Mouse (Mus musculus) kidney, postnatal 0 days (tissue): ENCODE measurements at regions not wholly inside any gene's neighbourhood (a gene's known extent, or its start where the extent isn't known, plus 50 kb on each side); places are given as distances from the start of the nearest gene placed in this dataset.

Source experiments
- ATAC-seq: fragments of 200-750 bp; cut with Nextera tagmentation; replicated peaks from 2 replicates; pipeline ENCODE4 v1.8.0; 2017; ENCODE audit warnings: low read depth, moderate number of reproducible peaks, moderate TSS enrichment, moderate library complexity; ENCODE audit not compliant: low FRiP score
- DNase-seq: peaks from one replicate; pipeline ENCODE4 v3.0.0-alpha.2; 2016; ENCODE audit warnings: low spot score
- H3K27ac ChIP-seq: fragments of 300-500 bp; sonication (generic); 2 replicates; pipeline ENCODE4 v1.5.1; 2014; ENCODE audit warnings: mild to moderate bottlenecking
- H3K27me3 ChIP-seq: fragments of 300-500 bp; sonication (generic); 2 replicates; pipeline ENCODE4 v1.6.1; 2014; ENCODE audit warnings: low read length, mixed read lengths; ENCODE audit not compliant: insufficient read depth
- H3K36me3 ChIP-seq: fragments of 300-500 bp; sonication (generic); 2 replicates; pipeline ENCODE4 v1.6.1; 2014; ENCODE audit warnings: low read length, mixed read lengths; ENCODE audit not compliant: insufficient read depth
- H3K4me1 ChIP-seq: fragments of 300-500 bp; sonication (generic); replicated peaks from 2 replicates; pipeline ENCODE4 v1.6.1; 2014; ENCODE audit warnings: antibody characterized with exemption, low read length, mixed read lengths; ENCODE audit not compliant: insufficient read depth
- H3K4me2 ChIP-seq: fragments of 300-500 bp; sonication (generic); 2 replicates; pipeline ENCODE4 v1.6.1; 2014; ENCODE audit warnings: mild to moderate bottlenecking, low read length, moderate library complexity, mixed read lengths
- H3K4me3 ChIP-seq: fragments of 300-500 bp; sonication (generic); replicated peaks from 2 replicates; pipeline ENCODE4 v1.5.1; 2014; ENCODE audit warnings: low read depth, low read length
- H3K9ac ChIP-seq: fragments of 300-500 bp; sonication (generic); 2 replicates; pipeline ENCODE4 v1.6.1; 2014; ENCODE audit warnings: low read depth, low read length
- H3K9me3 ChIP-seq: fragments of 300-500 bp; sonication (generic); replicated peaks from 2 replicates; pipeline ENCODE4 v1.6.1; 2016; ENCODE audit warnings: low read length, inconsistent platforms, mixed read lengths
- CTCF ChIP-seq: IDR thresholded peaks from 2 replicates; pipeline ENCODE4 v1.5.1; 2016; ENCODE audit warnings: antibody characterized with exemption, low read depth, mild to moderate bottlenecking, moderate library complexity
- WGBS: fragments of 180-500 bp; shearing (Covaris S2); extraction: QIAGEN DNeasy Blood & Tissue Kit; methylation state at CpG from one replicate; pipeline ENCODE4 v1.1.7; 2014; 5-methylcytosine and 5-hydroxymethylcytosine counted together

DNA sequence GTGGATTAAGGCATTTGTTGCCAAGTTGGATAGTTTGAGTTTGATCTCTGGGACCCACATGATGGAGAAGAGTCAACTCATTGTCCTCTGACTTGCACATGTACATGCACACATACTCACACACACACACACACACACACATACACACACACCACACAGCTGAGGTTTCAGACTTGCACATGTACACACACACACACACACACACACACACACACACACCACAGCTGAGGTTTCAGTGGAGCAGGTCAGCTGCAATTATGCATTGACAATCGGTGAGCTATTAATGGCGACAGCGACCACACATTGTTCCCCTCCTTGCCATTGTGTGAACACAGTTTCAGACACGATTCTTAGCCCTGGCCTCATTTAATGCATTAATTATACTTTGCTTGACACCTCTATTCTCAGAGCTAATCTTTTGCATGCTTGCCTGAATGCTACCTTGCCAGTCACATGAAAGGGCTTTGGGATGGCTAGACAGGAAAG is 90.2 kb downstream of the Vegfa start:
- ATAC-seq = no peak
- Histone ChIP-seq H3K27me3 (no peaks in the 10 kb centered on the region), H3K4me1 (peaks cover 8% of the 10 kb centered on the region; the same call in 1 of the 2 replicates), H3K36me3 (no peaks in the 10 kb centered on the region), H3K4me3 (no peak overlapping the region), H3K9ac (no peak overlapping the region), H3K9me3 (no peaks in the 10 kb centered on the region), H3K4me2 (no peak overlapping the region), H3K27ac (no peak overlapping the region)
- 46% methylated on average over 4 of the region's 4 CpGs for WGBS
- no peak for TF ChIP-seq CTCF
- no peak for DNase-seq

DNA sequence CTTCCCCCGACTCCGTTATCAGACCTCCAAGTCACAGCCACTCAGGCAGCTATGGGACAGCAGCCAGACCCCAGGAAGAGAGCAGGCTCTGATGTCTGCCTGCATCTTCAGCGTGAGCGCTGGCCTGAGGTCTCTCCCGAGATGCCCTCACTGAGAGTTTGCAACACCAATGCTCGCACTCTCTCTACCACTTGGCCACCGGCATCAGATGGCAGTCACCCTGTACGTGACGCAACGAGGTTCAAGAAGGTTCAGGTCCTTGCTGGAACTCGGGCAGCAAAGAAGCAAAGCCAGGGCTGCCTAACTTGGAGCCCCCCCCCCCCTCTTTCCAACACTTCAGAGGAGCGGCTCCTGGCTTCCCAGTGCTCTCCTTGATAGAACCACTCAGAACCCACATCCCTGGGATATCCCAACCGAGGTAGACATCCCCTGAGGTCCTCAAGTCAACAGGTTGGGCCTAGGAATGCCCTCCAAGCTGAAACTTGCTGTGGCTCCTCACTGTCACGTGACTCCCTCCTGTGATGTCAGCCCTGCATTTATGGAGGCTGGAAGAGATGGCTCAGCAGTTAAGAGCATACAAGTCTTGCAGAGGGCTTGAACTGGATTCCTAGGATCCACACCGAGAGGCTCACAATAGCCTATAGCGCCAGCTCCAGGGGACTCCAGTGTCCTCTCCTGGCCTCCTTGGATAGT is 91.9 kb downstream of the Vegfa start:
- 84% methylated on average over 16 of the region's 16 CpGs for WGBS
- Histone ChIP-seq H3K9ac (no peak overlapping the region), H3K27me3 (no peaks in the 10 kb centered on the region), H3K27ac (no peak overlapping the region), H3K4me1 (peaks cover 15% of the 10 kb centered on the region; the same call in 1 of the 2 replicates), H3K36me3 (no peaks in the 10 kb centered on the region), H3K9me3 (no peaks in the 10 kb centered on the region), H3K4me3 (no peak overlapping the region), H3K4me2 (no peak overlapping the region)
- TF ChIP-seq CTCF = no peak
- ATAC-seq (no peak), DNase-seq (no peak)

DNA sequence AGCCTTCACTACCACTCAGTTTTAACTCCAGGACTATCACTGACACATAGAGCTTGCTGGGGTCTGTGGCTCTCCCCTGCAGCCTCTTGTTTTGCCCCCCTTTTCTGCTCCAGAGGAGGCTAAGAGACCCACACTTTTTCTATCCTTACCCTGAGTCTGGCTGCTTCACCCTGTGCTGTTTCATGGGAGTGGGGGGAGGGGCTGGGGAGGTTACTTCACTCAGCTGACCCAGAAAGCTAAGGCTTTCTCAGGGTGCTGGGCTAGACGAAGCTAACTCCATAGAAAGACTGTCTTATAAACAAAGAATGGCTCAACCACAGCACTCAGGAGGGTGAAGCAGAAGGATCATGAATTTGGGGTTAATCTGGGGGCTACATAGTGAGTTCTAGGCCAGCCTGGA is 93.9 kb downstream of the Vegfa start:
- Histone ChIP-seq H3K27ac (no peak overlapping the region), H3K36me3 (no peaks in the 10 kb centered on the region), H3K4me1 (peaks cover 12% of the 10 kb centered on the region), H3K4me2 (no peak overlapping the region), H3K9me3 (no peaks in the 10 kb centered on the region), H3K27me3 (no peaks in the 10 kb centered on the region), H3K4me3 (no peak overlapping the region), H3K9ac (no peak overlapping the region)
- ATAC-seq (no peak), DNase-seq (no peak)
- WGBS = 65% methylated on average over 1 of the region's 1 CpGs
- no peak for TF ChIP-seq CTCF

DNA sequence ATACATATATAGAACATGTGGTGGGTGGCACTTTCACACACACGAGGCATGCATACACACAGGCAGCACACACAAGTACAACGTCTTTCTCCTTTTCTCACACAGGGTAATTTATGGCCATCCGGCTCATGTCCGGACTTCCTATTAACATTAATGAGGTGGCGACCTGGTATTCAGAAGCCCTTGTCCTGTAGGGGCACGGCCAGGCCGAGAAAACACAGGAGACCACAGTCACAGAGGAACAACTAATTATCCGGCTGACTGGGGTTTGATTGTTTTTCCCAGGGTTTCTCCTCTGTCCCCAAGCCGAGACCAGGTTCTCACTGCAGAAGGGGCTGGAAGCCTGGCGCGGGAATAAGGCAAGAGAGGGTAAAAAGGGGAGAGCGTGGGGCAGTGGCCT is 95.6 kb downstream of the Vegfa start:
- TF ChIP-seq CTCF = no peak
- H3K4me2 ChIP-seq = no peak overlapping the region
- H3K9me3 ChIP-seq = no peaks in the 10 kb centered on the region
- peak; percentile 54 for DNase-seq
- whole genome bisulfite sequencing = 12% methylated on average over 12 of the region's 12 CpGs
- no peak overlapping the region for H3K9ac ChIP-seq
- H3K27me3 ChIP-seq = no peaks in the 10 kb centered on the region
- no peak overlapping the region for H3K4me3 ChIP-seq
- H3K36me3 ChIP-seq = no peaks in the 10 kb centered on the region
- H3K4me1 ChIP-seq = peaks cover 12% of the 10 kb centered on the region
- H3K27ac ChIP-seq = no peak overlapping the region
- no peak; the same call in 1 of the 2 replicates for ATAC-seq

DNA sequence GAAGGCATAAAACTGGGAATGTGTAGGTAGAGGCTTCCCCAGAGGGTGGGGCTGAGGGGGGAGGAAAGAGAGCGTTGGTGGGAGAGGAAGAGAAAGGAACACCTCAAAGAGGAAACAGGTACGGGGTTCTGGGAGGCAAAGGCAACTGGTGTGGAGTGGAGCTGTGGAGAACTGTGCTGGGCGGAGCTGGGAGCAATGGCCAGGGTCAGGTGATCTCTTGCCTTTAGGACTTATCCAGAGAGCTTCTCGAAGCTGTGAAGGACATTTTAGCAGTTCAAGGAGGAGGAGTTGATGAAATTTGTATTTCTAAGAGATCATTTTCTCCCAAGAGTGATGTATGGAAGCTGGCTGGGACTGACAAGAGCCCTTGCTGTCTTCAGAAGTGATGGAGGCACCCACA is 96.9 kb downstream of the Vegfa start:
- ATAC-seq (no peak), DNase-seq (no peak)
- H3K9ac ChIP-seq = no peak overlapping the region
- WGBS = 62% methylated on average over 4 of the region's 4 CpGs
- H3K9me3 ChIP-seq = no peaks in the 10 kb centered on the region
- H3K4me2 ChIP-seq = no peak overlapping the region
- H3K27ac ChIP-seq = no peak overlapping the region
- H3K36me3 ChIP-seq = no peaks in the 10 kb centered on the region
- no peak overlapping the region for H3K4me3 ChIP-seq
- TF ChIP-seq CTCF = no peak
- peaks cover 16% of the 10 kb centered on the region for H3K4me1 ChIP-seq
- no peaks in the 10 kb centered on the region for H3K27me3 ChIP-seq

DNA sequence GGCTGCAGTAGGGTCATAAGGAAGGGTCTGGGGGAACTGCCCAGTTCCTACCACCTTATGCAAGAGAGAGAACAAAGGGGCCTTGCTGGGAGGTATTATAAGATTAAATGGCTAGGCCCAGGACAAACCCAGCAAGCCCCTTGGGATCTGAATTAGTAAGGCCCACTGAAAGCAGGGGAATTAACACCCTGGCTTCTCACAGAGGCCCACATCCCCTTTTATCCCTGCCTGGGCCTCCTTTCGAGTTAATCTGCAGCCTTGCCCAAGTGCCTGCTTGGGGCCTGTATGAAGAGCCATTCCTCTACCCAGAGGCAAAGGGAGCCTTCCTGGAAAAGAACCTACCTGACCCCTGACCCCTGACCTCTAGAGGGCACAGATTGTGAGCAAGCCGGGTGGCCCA is 98.2 kb downstream of the Vegfa start:
- TF ChIP-seq CTCF = no peak
- Histone ChIP-seq H3K27me3 (no peaks in the 10 kb centered on the region), H3K4me3 (no peak overlapping the region), H3K4me2 (no peak overlapping the region), H3K27ac (no peak overlapping the region), H3K4me1 (peaks cover 16% of the 10 kb centered on the region), H3K9ac (no peak overlapping the region), H3K36me3 (no peaks in the 10 kb centered on the region), H3K9me3 (no peaks in the 10 kb centered on the region)
- 40% methylated on average over 2 of the region's 2 CpGs for WGBS
- ATAC-seq (no peak), DNase-seq (no peak)

DNA sequence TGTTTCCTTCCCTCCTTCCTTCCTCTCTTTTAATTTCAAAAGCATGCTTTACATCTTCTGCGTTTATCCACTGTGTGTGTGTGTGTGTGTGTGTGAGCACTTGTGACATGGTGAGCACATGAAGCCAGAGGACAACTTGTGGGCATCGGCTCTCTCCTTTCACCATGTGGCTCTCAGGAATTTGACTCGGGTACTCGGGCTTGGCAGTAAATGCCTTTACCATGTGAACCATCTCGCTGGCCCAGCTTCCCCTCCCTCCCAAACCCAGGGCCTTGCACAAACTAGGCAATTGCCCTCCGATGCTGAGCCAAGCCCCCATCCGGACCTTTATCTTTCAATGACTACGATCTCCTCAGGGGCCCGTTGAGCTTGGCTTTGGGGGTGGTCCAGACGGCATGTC is 99.1 kb downstream of the Vegfa start:
- H3K36me3 ChIP-seq = no peaks in the 10 kb centered on the region
- DNase-seq (no peak), ATAC-seq (no peak)
- TF ChIP-seq CTCF = no peak
- H3K9me3 ChIP-seq = no peaks in the 10 kb centered on the region
- H3K4me1 ChIP-seq = peaks cover 16% of the 10 kb centered on the region
- H3K9ac ChIP-seq = no peak overlapping the region
- H3K4me2 ChIP-seq = no peak overlapping the region
- 33% methylated on average over 10 of the region's 10 CpGs for WGBS
- no peaks in the 10 kb centered on the region for H3K27me3 ChIP-seq
- H3K4me3 ChIP-seq = no peak overlapping the region
- no peak overlapping the region for H3K27ac ChIP-seq
